In genomic region chr2:150910295-150910881, GRCm38 (mm10) we compare ENCODE assay signal across 7 mouse cellular contexts. TPM values are rescaled to one million over a fixed set of nuclear protein-coding genes. Genes with fewer than 3 reads are reported as not detected.
DNase-seq lines count a peak whose midpoint lies in the region; ATAC-seq and TF ChIP-seq lines count a peak whose summit lies in the region.

No protein-coding gene starts in this region.

- TF ChIP-seq CTCF in intestine, postnatal 0 days (IDR thresholded peaks at IDR 0.05; ENCODE audit: low read depth): no peak
- no peak for TF ChIP-seq CTCF in cerebellum, adult 2 months (IDR thresholded peaks at IDR 0.05; ENCODE audit: borderline replicate concordance, insufficient read depth, low read depth, low read length)

- WGBS in lung, embryonic 16.5 days: 31% methylated on average over 7 of the region's 10 CpGs
- 45% methylated on average over 7 of the region's 10 CpGs for WGBS in embryonic facial prominence, embryonic 12.5 days
- 39% methylated on average over 8 of the region's 10 CpGs for WGBS in intestine, postnatal 0 days
- 40% methylated on average over 8 of the region's 10 CpGs for WGBS in neural tube, embryonic 15.5 days
- WGBS in cerebellum, adult 2 months: 6% methylated on average over 10 of the region's 10 CpGs

- ATAC-seq in lung, embryonic 16.5 days (ENCODE audit: low read depth): no peak
- ATAC-seq in embryonic facial prominence, embryonic 12.5 days (ENCODE audit: insufficient number of reproducible peaks, insufficient read depth, low FRiP score, low TSS enrichment): no peak
- no peak for ATAC-seq in intestine, postnatal 0 days
- ATAC-seq in neural tube, embryonic 15.5 days (ENCODE audit: low FRiP score): no peak

- peak overlapping the region; percentile 91 for H3K27ac ChIP-seq in lung, embryonic 16.5 days (ENCODE audit: low read length)
- peak overlapping the region; percentile 86 for H3K27ac ChIP-seq in embryonic facial prominence, embryonic 12.5 days
- H3K27ac ChIP-seq in intestine, postnatal 0 days (ENCODE audit: low read depth, low read length): no peak overlapping the region
- H3K27ac ChIP-seq in neural tube, embryonic 15.5 days (replicated peaks): no peak overlapping the region
- H3K27ac ChIP-seq in cerebellum, adult 2 months (ENCODE audit: insufficient read depth, low read length): no peak overlapping the region

- DNase-seq in lung, postnatal 10 days: no peak
- DNase-seq in cerebellum, adult 2 months: no peak
- no peak for DNase-seq in embryo, embryonic 9.5 days (ENCODE audit: extremely low spot score)

- no peaks in the 10 kb centered on the region for H3K27me3 ChIP-seq in lung, embryonic 16.5 days (ENCODE audit: control insufficient read depth, insufficient read depth, low read depth, low read length)
- no peaks in the 10 kb centered on the region for H3K27me3 ChIP-seq in embryonic facial prominence, embryonic 12.5 days
- no peaks in the 10 kb centered on the region for H3K27me3 ChIP-seq in intestine, postnatal 0 days (replicated peaks; ENCODE audit: control insufficient read depth, insufficient read depth, low read length)
- no peaks in the 10 kb centered on the region for H3K27me3 ChIP-seq in neural tube, embryonic 15.5 days (replicated peaks)
- no peaks in the 10 kb centered on the region for H3K27me3 ChIP-seq in cerebellum, adult 2 months (ENCODE audit: control insufficient read depth, insufficient read depth, low read length)

- H3K4me2 ChIP-seq in lung, embryonic 16.5 days (ENCODE audit: low read depth, low read length): peak overlapping the region; percentile 83
- H3K4me2 ChIP-seq in embryonic facial prominence, embryonic 12.5 days (replicated peaks): peak overlapping the region; percentile 65
- peak overlapping the region; percentile 66 for H3K4me2 ChIP-seq in intestine, postnatal 0 days (replicated peaks; ENCODE audit: low read depth)
- H3K4me2 ChIP-seq in neural tube, embryonic 15.5 days: peak overlapping the region; percentile 62

- no peaks in the 10 kb centered on the region for H3K36me3 ChIP-seq in lung, embryonic 16.5 days (ENCODE audit: control insufficient read depth, insufficient read depth, low read length)
- no peaks in the 10 kb centered on the region for H3K36me3 ChIP-seq in embryonic facial prominence, embryonic 12.5 days
- no peaks in the 10 kb centered on the region for H3K36me3 ChIP-seq in intestine, postnatal 0 days (ENCODE audit: control insufficient read depth, insufficient read depth)
- no peaks in the 10 kb centered on the region for H3K36me3 ChIP-seq in neural tube, embryonic 15.5 days

- peak overlapping the region; percentile 81 for H3K9ac ChIP-seq in lung, embryonic 16.5 days (ENCODE audit: low read length)
- H3K9ac ChIP-seq in embryonic facial prominence, embryonic 12.5 days: peak overlapping the region; percentile 67
- H3K9ac ChIP-seq in intestine, postnatal 0 days (ENCODE audit: low read depth, low read length): peak overlapping the region; percentile 45; the same call in 1 of the 2 replicates
- peak overlapping the region; percentile 55; the same call in 1 of the 2 replicates for H3K9ac ChIP-seq in neural tube, embryonic 15.5 days (replicated peaks)

- peak overlapping the region; percentile 80 for H3K4me3 ChIP-seq in lung, embryonic 16.5 days (ENCODE audit: low read length)
- H3K4me3 ChIP-seq in embryonic facial prominence, embryonic 12.5 days: peak overlapping the region; percentile 65
- peak overlapping the region; percentile 59 for H3K4me3 ChIP-seq in intestine, postnatal 0 days (ENCODE audit: low read depth, low read length)
- peak overlapping the region; percentile 89 for H3K4me3 ChIP-seq in neural tube, embryonic 15.5 days (replicated peaks)
- H3K4me3 ChIP-seq in cerebellum, adult 2 months (replicated peaks; ENCODE audit: insufficient read depth, low read depth, low read length): no peak overlapping the region

- H3K4me1 ChIP-seq in lung, embryonic 16.5 days (replicated peaks; ENCODE audit: control insufficient read depth, insufficient read depth, low read length): peaks cover 2% of the 10 kb centered on the region; the same call in 1 of the 2 replicates
- peaks cover 4% of the 10 kb centered on the region; the same call in 1 of the 2 replicates for H3K4me1 ChIP-seq in embryonic facial prominence, embryonic 12.5 days
- H3K4me1 ChIP-seq in intestine, postnatal 0 days (replicated peaks; ENCODE audit: control insufficient read depth, insufficient read depth, low read length): no peaks in the 10 kb centered on the region
- peaks cover 10% of the 10 kb centered on the region for H3K4me1 ChIP-seq in neural tube, embryonic 15.5 days
- H3K4me1 ChIP-seq in cerebellum, adult 2 months (ENCODE audit: control insufficient read depth, insufficient read depth, low read length): no peaks in the 10 kb centered on the region

- no peak for TF ChIP-seq POLR2A in cerebellum, adult 2 months (IDR thresholded peaks at IDR 0.05; ENCODE audit: borderline replicate concordance, insufficient read depth, low read length)

- no peaks in the 10 kb centered on the region for H3K9me3 ChIP-seq in lung, embryonic 16.5 days (ENCODE audit: control insufficient read depth, low read length)
- H3K9me3 ChIP-seq in embryonic facial prominence, embryonic 12.5 days: no peaks in the 10 kb centered on the region
- H3K9me3 ChIP-seq in intestine, postnatal 0 days (ENCODE audit: control insufficient read depth): no peaks in the 10 kb centered on the region
- H3K9me3 ChIP-seq in neural tube, embryonic 15.5 days (replicated peaks): no peaks in the 10 kb centered on the region

RNA-seq across cellular contexts. Expression of gene Gins1, which starts 5.2 kb away (rescaled TPM):
- polyA plus RNA-seq in lung, embryonic 16.5 days (2015; fragmentation: Nextera tagmentation; extraction: Ambion mirVana): 34.8 and 34.9 TPM in 2 replicates
- polyA plus RNA-seq in embryonic facial prominence, embryonic 12.5 days (2016; fragmentation: Nextera tagmentation; extraction: Ambion mirVana): 58.9 and 59.1 TPM in 2 replicates
- 9.1 and 9.7 TPM in 2 replicates for polyA plus RNA-seq in intestine, postnatal 0 days (2015; fragmentation: Nextera tagmentation; extraction: Ambion mirVana)
- 12.8 and 16.1 TPM in 2 replicates for polyA plus RNA-seq in neural tube, embryonic 15.5 days (2015; fragmentation: Nextera tagmentation; extraction: Ambion mirVana)
- 1.3 TPM in 2 replicates for polyA plus RNA-seq in cerebellum, adult 2 months (2012; rRNA removed)

RNA-seq across cellular contexts. Expression of gene Abhd12, which starts 5.8 kb away (rescaled TPM):
- polyA plus RNA-seq in lung, embryonic 16.5 days (2015; fragmentation: Nextera tagmentation; extraction: Ambion mirVana): 53.4 and 56.4 TPM in 2 replicates
- polyA plus RNA-seq in embryonic facial prominence, embryonic 12.5 days (2016; fragmentation: Nextera tagmentation; extraction: Ambion mirVana): 66.3 and 67.7 TPM in 2 replicates
- polyA plus RNA-seq in intestine, postnatal 0 days (2015; fragmentation: Nextera tagmentation; extraction: Ambion mirVana): 40.5 and 41.5 TPM in 2 replicates
- 126 and 148 TPM in 2 replicates for polyA plus RNA-seq in neural tube, embryonic 15.5 days (2015; fragmentation: Nextera tagmentation; extraction: Ambion mirVana)
- 259 and 263 TPM in 2 replicates for polyA plus RNA-seq in cerebellum, adult 2 months (2012; rRNA removed)

Comparison
In these comparisons a context has a peak if more than half of its experiments do, and no peak if none do; other contexts are left out.
1. H3K27ac ChIP-seq: peak in lung, embryonic 16.5 days (single experiment) and embryonic facial prominence, embryonic 12.5 days (single experiment); none in intestine, postnatal 0 days (single experiment), neural tube, embryonic 15.5 days (single experiment) and cerebellum, adult 2 months (single experiment).
2. Peak in every context shown above with its lines, with median percentiles within 50 percentile points of each other: H3K4me2 ChIP-seq and H3K9ac ChIP-seq.